Mouse (Mus musculus) kidney, adult 2 months (tissue): ENCODE measurements around the gene Bcas3. TPM values are rescaled to one million over a fixed set of nuclear protein-coding genes. Genes with fewer than 3 reads are reported as not detected.

Source experiments
- DNase-seq: peaks from one replicate; pipeline ENCODE4 v3.0.0; 2021
- H3K27ac ChIP-seq: fragments of 200-500 bp; 2 replicates; pipeline ENCODE4 v1.5.1; 2012; ENCODE audit warnings: low read depth, low read length, control low read depth, inconsistent platforms; ENCODE audit not compliant: insufficient read depth
- H3K27me3 ChIP-seq: fragments of 200-500 bp; replicated peaks from 2 replicates; pipeline ENCODE4 v1.6.1; 2012; ENCODE audit warnings: mild to moderate bottlenecking, moderate library complexity, low read length, inconsistent platforms; ENCODE audit not compliant: control insufficient read depth, insufficient read depth
- H3K36me3 ChIP-seq: fragments of 200-500 bp; 2 replicates; pipeline ENCODE4 v1.6.1; 2012; ENCODE audit warnings: mild to moderate bottlenecking, moderate library complexity, low read length, inconsistent platforms; ENCODE audit not compliant: control insufficient read depth, insufficient read depth
- H3K4me1 ChIP-seq: fragments of 200-500 bp; 2 replicates; pipeline ENCODE4 v1.6.1; 2011; ENCODE audit warnings: low read length; ENCODE audit not compliant: control insufficient read depth, insufficient read depth
- H3K4me3 ChIP-seq: fragments of 200-500 bp; 2 replicates; pipeline ENCODE4 v1.5.1; 2011; ENCODE audit warnings: mild to moderate bottlenecking, low read depth, low read length, control low read depth; ENCODE audit not compliant: insufficient read depth
- CTCF ChIP-seq: fragments of 200-500 bp; conservative IDR thresholded peaks from 2 replicates; pipeline ENCODE4 v1.5.1; 2011; ENCODE audit warnings: low read depth, mild to moderate bottlenecking, control low read depth, low read length, moderate library complexity, mixed read lengths; ENCODE audit not compliant: insufficient read depth, insufficient read length
- POLR2A ChIP-seq: fragments of 200-500 bp; IDR thresholded peaks from one replicate; pipeline ENCODE4 v1.6.1; 2011; ENCODE audit warnings: low read depth, low read length, control low read depth
- WGBS: fragments of 180-500 bp; shearing (Covaris S2); methylation state at CpG from one replicate; pipeline ENCODE4 v1.1.7; 2018; 5-methylcytosine and 5-hydroxymethylcytosine counted together
- polyA plus RNA-seq: library from polyadenylated mRNA; depleted of rRNA; stranded (reverse); fragments of >200 nt; gene quantifications from 2 replicates; pipeline ENCODE4 v1.2.3, GENCODE M21; 2012

Gene Bcas3
- polyA plus RNA-seq, 1 experiment, result 47.3 TPM

DNA sequence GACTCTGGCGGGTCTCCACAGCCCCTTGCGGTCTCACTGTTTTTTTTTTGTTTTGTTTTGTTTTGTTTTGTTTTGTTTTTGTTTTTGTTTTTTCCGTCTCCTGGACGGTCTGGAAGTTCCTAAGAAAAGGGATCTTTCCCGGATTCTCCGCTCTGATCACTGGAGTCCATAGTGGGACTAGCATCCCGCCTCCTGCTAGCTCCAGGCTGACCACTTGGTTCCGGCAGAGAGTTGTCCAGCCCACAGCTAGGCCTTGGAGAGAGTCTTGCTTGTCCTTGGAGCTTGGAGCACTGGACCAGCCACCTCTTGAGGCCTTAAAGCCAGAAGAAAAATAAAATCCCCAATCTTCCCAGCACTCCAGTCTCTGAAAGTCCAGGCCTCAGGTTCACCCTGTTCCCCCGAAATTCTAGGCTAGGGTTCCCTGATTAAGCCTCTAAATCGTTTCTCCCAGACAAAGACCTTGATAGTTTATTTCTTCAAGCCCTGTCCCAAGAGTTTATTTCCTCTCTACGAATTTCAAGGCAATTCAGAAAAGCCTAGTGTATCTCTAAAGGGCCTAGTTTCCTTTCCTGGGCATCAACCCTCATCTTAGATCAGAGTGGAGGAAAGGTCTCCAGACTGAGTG lies 480.9 kb downstream of the Bcas3 start:
- Histone ChIP-seq H3K4me3 (peak overlapping the region; percentile 81), H3K36me3 (peaks cover 2% of the 10 kb centered on the region; the same call in 1 of the 2 replicates), H3K27me3 (no peaks in the 10 kb centered on the region), H3K27ac (peak overlapping the region; percentile 22), H3K4me1 (no peaks in the 10 kb centered on the region)
- peak; percentile 47 for DNase-seq
- WGBS, result 22% methylated on average over 11 of the region's 11 CpGs
- TF ChIP-seq CTCF, result no peak
- TF ChIP-seq POLR2A, result no peak

DNA sequence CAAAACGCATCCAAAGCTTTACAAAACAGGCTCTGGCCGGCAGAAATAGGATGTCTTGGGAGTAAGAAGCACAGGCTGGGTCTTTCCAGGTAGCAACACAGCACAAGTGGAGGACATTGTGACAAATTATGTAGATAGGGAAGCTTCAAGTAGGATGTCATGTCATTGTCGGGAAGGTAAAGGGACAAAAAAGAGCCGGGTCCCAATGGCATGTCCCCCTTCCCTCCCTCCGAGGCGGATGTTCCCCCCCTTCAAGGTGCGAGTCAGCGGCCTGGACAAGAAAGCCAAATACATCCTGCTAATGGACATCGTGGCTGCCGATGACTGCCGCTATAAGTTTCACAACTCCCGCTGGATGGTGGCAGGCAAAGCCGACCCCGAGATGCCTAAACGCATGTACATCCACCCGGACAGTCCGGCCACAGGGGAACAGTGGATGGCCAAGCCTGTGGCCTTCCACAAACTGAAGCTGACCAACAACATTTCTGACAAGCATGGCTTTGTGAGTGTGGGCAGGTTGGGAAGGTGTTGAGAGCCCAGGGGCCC lies 481.5 kb downstream of the Bcas3 start:
- H3K4me3 ChIP-seq, result peak overlapping the region; percentile 81
- DNase-seq, result peak; percentile 34
- no peak for TF ChIP-seq CTCF
- TF ChIP-seq POLR2A, result no peak
- WGBS, result 37% methylated on average over 17 of the region's 17 CpGs
- H3K27ac ChIP-seq, result peak overlapping the region; percentile 22
- no peaks in the 10 kb centered on the region for H3K27me3 ChIP-seq
- H3K36me3 ChIP-seq, result peaks cover 2% of the 10 kb centered on the region; the same call in 1 of the 2 replicates
- H3K4me1 ChIP-seq, result no peaks in the 10 kb centered on the region

DNA sequence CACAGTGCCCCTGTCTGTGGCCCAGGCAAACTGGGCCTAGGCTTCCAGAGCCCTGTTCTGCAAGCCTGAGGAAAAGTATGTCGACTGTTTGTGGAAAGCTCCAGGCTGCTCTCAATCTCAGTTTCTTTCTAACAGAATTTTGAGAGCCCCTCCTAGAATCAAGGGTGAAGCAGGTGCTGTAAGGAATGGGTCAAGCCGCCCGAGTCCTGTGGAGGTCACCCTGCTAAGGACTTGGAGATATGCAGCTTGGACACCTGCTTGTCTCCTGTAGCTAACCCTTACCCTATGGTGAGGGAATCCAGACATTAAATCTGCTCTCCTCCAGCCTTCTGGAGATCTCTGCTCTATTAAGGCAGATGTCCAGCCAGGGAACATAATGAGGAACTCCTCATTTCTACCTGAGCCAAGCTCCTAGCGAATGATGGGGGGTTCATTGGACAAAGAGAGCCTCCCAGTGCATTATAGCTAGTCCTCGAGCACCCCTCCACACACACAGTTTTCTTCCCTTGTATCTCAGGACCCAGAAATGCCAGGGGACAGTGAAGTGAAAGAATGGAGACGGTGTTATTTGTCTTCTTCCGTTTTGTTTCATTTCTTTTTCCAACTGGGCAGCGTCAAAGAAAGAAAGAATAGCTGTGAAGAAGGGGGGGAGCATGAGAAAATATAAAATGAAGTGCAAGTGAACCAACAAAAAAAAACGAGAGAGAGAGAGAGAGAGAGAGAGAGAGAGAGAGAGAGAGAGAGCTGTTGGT lies 482.2 kb downstream of the Bcas3 start:
- peaks cover 2% of the 10 kb centered on the region; the same call in 1 of the 2 replicates for H3K36me3 ChIP-seq
- no peaks in the 10 kb centered on the region for H3K4me1 ChIP-seq
- no peak for TF ChIP-seq POLR2A
- TF ChIP-seq CTCF, result no peak
- H3K27ac ChIP-seq, result peak overlapping the region; percentile 22
- WGBS, result 33% methylated on average over 9 of the region's 9 CpGs
- H3K4me3 ChIP-seq, result peak overlapping the region; percentile 81
- DNase-seq, result no peak
- no peaks in the 10 kb centered on the region for H3K27me3 ChIP-seq

GRCm38 (mm10) chr11:85835753-85836522 lies 483.0 kb downstream of the Bcas3 start:
- no peaks in the 10 kb centered on the region for H3K4me1 ChIP-seq
- H3K36me3 ChIP-seq, result peaks cover 4% of the 10 kb centered on the region; the same call in 1 of the 2 replicates
- H3K27me3 ChIP-seq, result no peaks in the 10 kb centered on the region
- TF ChIP-seq CTCF (no peak), POLR2A (no peak)
- peak overlapping the region; percentile 49 for H3K4me3 ChIP-seq
- 31% methylated on average over 16 of the region's 16 CpGs for WGBS
- DNase-seq, result peak; percentile 43
- H3K27ac ChIP-seq, result peak overlapping the region; percentile 88

GRCm38 (mm10) chr11:85836523-85837290 lies 483.7 kb downstream of the Bcas3 start:
- no peak for TF ChIP-seq POLR2A
- TF ChIP-seq CTCF, result no peak
- DNase-seq, result peak; percentile 42
- no peaks in the 10 kb centered on the region for H3K27me3 ChIP-seq

GRCm38 (mm10) chr11:85837291-85837647 lies 484.3 kb downstream of the Bcas3 start:
- Histone ChIP-seq H3K27me3 (no peaks in the 10 kb centered on the region), H3K27ac (peak overlapping the region; percentile 88), H3K36me3 (peaks cover 4% of the 10 kb centered on the region; the same call in 1 of the 2 replicates), H3K4me3 (peak overlapping the region; percentile 59), H3K4me1 (no peaks in the 10 kb centered on the region)
- WGBS, result 15% methylated on average over 18 of the region's 18 CpGs
- no peak for TF ChIP-seq POLR2A
- TF ChIP-seq CTCF, result no peak
- no peak for DNase-seq

More at GRCm38 (mm10) chr11:85836523-85837290, 483.7 kb downstream of the Bcas3 start:
- H3K27ac ChIP-seq, result peak overlapping the region; percentile 88
- no peaks in the 10 kb centered on the region for H3K4me1 ChIP-seq
- 30% methylated on average over 32 of the region's 32 CpGs for WGBS
- H3K4me3 ChIP-seq, result peak overlapping the region; percentile 59
- peaks cover 4% of the 10 kb centered on the region; the same call in 1 of the 2 replicates for H3K36me3 ChIP-seq
